ENCODE assay signal across 9 mouse cellular contexts in the genomic region with DNA sequence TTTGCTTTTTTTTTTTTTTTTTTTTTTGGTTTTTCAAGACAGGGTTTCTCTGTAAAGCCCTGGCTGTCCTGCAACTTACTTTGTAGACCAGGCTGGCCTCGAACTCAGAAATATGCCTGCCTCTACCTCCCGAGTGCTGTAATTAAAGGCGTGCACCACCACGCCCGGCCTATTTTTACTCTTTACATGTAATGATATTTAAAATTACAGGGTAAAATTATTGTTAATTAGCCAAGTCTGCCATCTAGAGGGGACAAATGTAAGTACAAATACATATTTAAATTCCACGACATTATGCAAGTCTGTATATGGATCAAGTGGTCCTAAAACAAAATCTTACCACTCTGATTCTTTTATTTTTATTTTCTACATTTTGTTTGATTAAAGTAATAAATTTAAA. TPM values are rescaled to one million over a fixed set of nuclear protein-coding genes. Genes with fewer than 3 reads are reported as not detected.
DNase-seq lines count a peak whose midpoint lies in the region; ATAC-seq and TF ChIP-seq lines count a peak whose summit lies in the region.
"Had no signal": no experiment of that assay in that cellular context is flagged by ENCODE, and none has a peak within 500 bp of the region (broad histone marks: within the 10 kb centered on the region; RNA-seq: fewer than 3 reads in every experiment).

No protein-coding gene starts in this region.

- no peak overlapping the region for H3K4me3 ChIP-seq in kidney, adult 2 months (ENCODE audit: insufficient read depth, low read depth, low read length)
- H3K4me3 ChIP-seq in CH12.LX (replicated peaks in 1 of 3; ENCODE audit: low read depth in 2 of 3, low read length in 2 of 3, poor library complexity in 1 of 3): no peak overlapping the region
- H3K4me3 ChIP-seq in heart, postnatal 0 days (ENCODE audit: low read depth, low read length): no peak overlapping the region
- H3K4me3 ChIP-seq: neural tube, embryonic 13.5 days had no signal

- H3K4me2 ChIP-seq in CH12.LX (ENCODE audit: insufficient read depth, low read depth, poor library complexity, severe bottlenecking): no peak overlapping the region
- no peak overlapping the region for H3K4me2 ChIP-seq in heart, postnatal 0 days (ENCODE audit: low read depth, low read length)
- H3K4me2 ChIP-seq: neural tube, embryonic 13.5 days had no signal

- H3K9me3 ChIP-seq in CH12.LX (replicated peaks; ENCODE audit: low read length): no peaks in the 10 kb centered on the region
- no peaks in the 10 kb centered on the region for H3K9me3 ChIP-seq in heart, postnatal 0 days (replicated peaks; ENCODE audit: control insufficient read depth, low read length)
- H3K9me3 ChIP-seq: neural tube, embryonic 13.5 days had no signal

- H3K27ac ChIP-seq in kidney, adult 2 months (ENCODE audit: insufficient read depth, low read depth, low read length): no peak overlapping the region
- H3K27ac ChIP-seq in CH12.LX (ENCODE audit: insufficient read depth, low read depth): no peak overlapping the region
- no peak overlapping the region for H3K27ac ChIP-seq in heart, postnatal 0 days (ENCODE audit: low read depth)
- H3K27ac ChIP-seq: neural tube, embryonic 13.5 days had no signal

- in situ Hi-C loops in CH12.LX (cut with MboI; ENCODE audit: low pct_ligation_motif_present, low pct_unique_long_range_greater_than_20kb, low sequenced_read_pairs): loop anchor here (10.0 kb wide), 1 partner anchor 185 kb away; no protein-coding TSS in a partner anchor

- H3K4me1 ChIP-seq in kidney, adult 2 months (ENCODE audit: control insufficient read depth, insufficient read depth, low read length): no peaks in the 10 kb centered on the region
- no peaks in the 10 kb centered on the region for H3K4me1 ChIP-seq in CH12.LX (ENCODE audit: control insufficient read depth in 1 of 2, insufficient read depth in 2 of 2)
- H3K4me1 ChIP-seq in heart, postnatal 0 days (ENCODE audit: control insufficient read depth, insufficient read depth): no peaks in the 10 kb centered on the region
- H3K4me1 ChIP-seq: neural tube, embryonic 13.5 days had no signal

- H3K79me2 ChIP-seq in CH12.LX (replicated peaks; ENCODE audit: control insufficient read depth, extremely low read depth, insufficient read depth, poor library complexity, severe bottlenecking): peaks cover 2% of the 10 kb centered on the region; the same call in 1 of the 2 replicates

- 42% methylated on average over 6 of the region's 6 CpGs for WGBS in kidney, adult 2 months
- WGBS in heart, postnatal 0 days: 37% methylated on average over 6 of the region's 6 CpGs

- TF ChIP-seq EP300 in CH12.LX (IDR thresholded peaks at IDR 0.05; ENCODE audit: low read length): no peak
- TF ChIP-seq EP300 in heart, postnatal 0 days (IDR thresholded peaks at IDR 0.05; ENCODE audit: low read depth): no peak

- H3K9ac ChIP-seq in CH12.LX (ENCODE audit: insufficient read depth, low read depth): no peak overlapping the region
- H3K9ac ChIP-seq in heart, postnatal 0 days (replicated peaks; ENCODE audit: low read depth, low read length): no peak overlapping the region
- H3K9ac ChIP-seq: neural tube, embryonic 13.5 days had no signal

- peak; percentile 44 for TF ChIP-seq RAD21 in CH12.LX (IDR thresholded peaks at IDR 0.05; ENCODE audit: low read depth, low read length)

- H3K36me3 ChIP-seq in kidney, adult 2 months (ENCODE audit: control insufficient read depth, insufficient read depth, low read length): peaks cover 4% of the 10 kb centered on the region
- H3K36me3 ChIP-seq in CH12.LX (replicated peaks in 1 of 2; ENCODE audit: control insufficient read depth in 1 of 2, insufficient read depth in 1 of 2, low read length in 1 of 2): peaks cover 34 to 64% of the 10 kb centered on the region in 2 experiments
- peaks cover 52% of the 10 kb centered on the region for H3K36me3 ChIP-seq in heart, postnatal 0 days (replicated peaks; ENCODE audit: control insufficient read depth, insufficient read depth, low read length)

- no peak for TF ChIP-seq CTCF in kidney, adult 2 months (conservative IDR thresholded peaks at IDR 0.05; ENCODE audit: insufficient read depth, insufficient read length, low read depth, low read length)
- peak in 1 of 2 experiments; percentile 43; a peak in 2 of 4 replicates for TF ChIP-seq CTCF in CH12.LX (conservative IDR thresholded peaks at IDR 0.05 in 1 of 2, IDR thresholded peaks at IDR 0.05 in 1 of 2; ENCODE audit: low read depth in 2 of 2, low read length in 2 of 2)
- TF ChIP-seq CTCF in heart, postnatal 0 days (IDR thresholded peaks at IDR 0.05; ENCODE audit: low read depth): peak; percentile 49

- DNase-seq in kidney, adult 2 months: peak; percentile 21
- no peak for DNase-seq in kidney, adult 18-20 months
- peak; percentile 69 for DNase-seq in A20 (ENCODE audit: low read depth, low spot score)
- DNase-seq in CH12.LX (ENCODE audit: extremely low read depth): no peak
- DNase-seq in heart, postnatal 0 days (ENCODE audit: low spot score): peak; percentile 59
- no peak for DNase-seq in frontal cortex, postnatal 10 days (ENCODE audit: low spot score in 2 of 2)
- DNase-seq in adrenal gland, adult 2 months: no peak
- no peak for DNase-seq in kidney, adult 9 months

- dilution Hi-C loops in CH12.LX (cut with MboI; ENCODE audit: extremely low pct_ligation_motif_present, extremely low pct_unique_long_range_greater_than_20kb, low sequenced_read_pairs): no loop called here

- no peak for ATAC-seq in heart, postnatal 0 days (ENCODE audit: insufficient read depth, low read depth)

- no peaks in the 10 kb centered on the region for H3K27me3 ChIP-seq in kidney, adult 2 months (replicated peaks; ENCODE audit: control insufficient read depth, insufficient read depth, low read length)
- no peaks in the 10 kb centered on the region for H3K27me3 ChIP-seq in CH12.LX (replicated peaks)
- H3K27me3 ChIP-seq in heart, postnatal 0 days (ENCODE audit: control insufficient read depth, insufficient read depth, low read length): no peaks in the 10 kb centered on the region
- H3K27me3 ChIP-seq: neural tube, embryonic 13.5 days had no signal

- no peak for TF ChIP-seq POLR2A in kidney, adult 2 months (IDR thresholded peaks at IDR 0.05; ENCODE audit: low read depth, low read length)
- TF ChIP-seq POLR2A in CH12.LX (IDR thresholded peaks at IDR 0.05; ENCODE audit: low read depth, low read length): no peak

TF ChIP-seq in CH12.LX, 34 proteins besides CTCF, POLR2A, EP300 and RAD21:
- peak; percentile 15; the same call in 1 of the 2 replicates for TF ChIP-seq SMC3 (IDR thresholded peaks at IDR 0.05; ENCODE audit: low read depth, low read length)
- no peak for TF ChIP-seq ELF1 (IDR thresholded peaks at IDR 0.05; ENCODE audit: low read depth, low read length)

RNA-seq across cellular contexts. Expression of gene Atad1, which starts 49.9 kb away (rescaled TPM):
- polyA plus RNA-seq in kidney, adult 2 months (2012; rRNA removed): 16.0 and 25.0 TPM in 2 replicates
- total RNA-seq in CH12.LX (2012; rRNA removed) (78.5 TPM in 2 replicates), CH12.LX (2014; rRNA removed) (252 and 268 TPM in 2 replicates)
- polyA plus RNA-seq in CH12.LX (2012; ENCODE audit: insufficient read length, low read depth): 78.9 and 103 TPM in 2 replicates
- 107 and 138 TPM in 2 replicates for total RNA-seq in heart, postnatal 0 days (2014; rRNA removed; ENCODE audit: low replicate concordance)
- 55.5 and 61.5 TPM in 2 replicates for polyA plus RNA-seq in heart, postnatal 0 days (2015; fragmentation: Nextera tagmentation; extraction: Ambion mirVana)
- 10 to 100 TPM; 79.1 to 86.3 TPM for total RNA-seq in adrenal gland, adult 2 months (2021)
- polyA plus RNA-seq in adrenal gland, adult 2 months (2012; rRNA removed): 1.6 and 2.0 TPM in 2 replicates

Comparison
In these comparisons a context has a peak if more than half of its experiments do, and no peak if none do; other contexts are left out.
1. DNase-seq: peak in kidney, adult 2 months (single experiment), A20 (single experiment) and heart, postnatal 0 days (single experiment); none in kidney, adult 18-20 months (single experiment), CH12.LX (single experiment), frontal cortex, postnatal 10 days (0 of 2), adrenal gland, adult 2 months (single experiment) and kidney, adult 9 months (single experiment).